Mouse (Mus musculus) lung, postnatal 4 days (tissue): ENCODE measurements at regions not wholly inside any gene's neighbourhood (a gene's known extent, or its start where the extent isn't known, plus 50 kb on each side); places are given as distances from the start of the nearest gene placed in this dataset.

ENCODE experiments used
- DNase-seq, 2 experiments: peaks; one replicate each; pipeline ENCODE4 v3.0.0; 2021

GRCm38 (mm10) chr11:32907520-32908233 lies 83.3 kb upstream of the Smim23 start:
- DNase-seq = no peak

- DNase-seq = no peak
These were observed 79.6 kb upstream of the Smim23 start for GRCm38 (mm10) chr11:32903970-32904369.

GRCm38 (mm10) chr11:32903389-32903788 lies 79.0 kb upstream of the Smim23 start:
- DNase-seq = no peak

DNA sequence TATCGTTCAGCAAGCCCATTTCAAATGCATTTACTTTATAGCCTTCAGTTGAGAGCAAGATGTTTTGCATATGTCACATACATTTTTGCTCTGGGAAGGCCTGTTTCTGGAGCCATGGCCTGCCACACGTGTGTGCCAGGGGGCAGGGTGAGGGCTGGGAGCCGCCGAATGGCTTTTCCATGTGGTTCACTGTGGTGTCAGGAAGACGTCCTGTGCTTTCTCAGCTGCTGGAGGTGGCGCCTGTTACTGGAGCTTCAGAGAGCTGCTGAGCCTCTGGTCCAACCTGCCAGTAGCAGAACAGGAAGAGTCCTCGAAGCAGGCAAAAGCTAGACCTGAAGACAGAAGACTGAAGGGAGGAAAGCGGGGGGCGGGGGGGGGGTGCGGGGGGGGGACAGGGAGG lies 78.5 kb upstream of the Smim23 start:
- no peak for DNase-seq

- DNase-seq = no peak
These were observed 76.0 kb upstream of the Smim23 start for GRCm38 (mm10) chr11:32900437-32900836.

DNA sequence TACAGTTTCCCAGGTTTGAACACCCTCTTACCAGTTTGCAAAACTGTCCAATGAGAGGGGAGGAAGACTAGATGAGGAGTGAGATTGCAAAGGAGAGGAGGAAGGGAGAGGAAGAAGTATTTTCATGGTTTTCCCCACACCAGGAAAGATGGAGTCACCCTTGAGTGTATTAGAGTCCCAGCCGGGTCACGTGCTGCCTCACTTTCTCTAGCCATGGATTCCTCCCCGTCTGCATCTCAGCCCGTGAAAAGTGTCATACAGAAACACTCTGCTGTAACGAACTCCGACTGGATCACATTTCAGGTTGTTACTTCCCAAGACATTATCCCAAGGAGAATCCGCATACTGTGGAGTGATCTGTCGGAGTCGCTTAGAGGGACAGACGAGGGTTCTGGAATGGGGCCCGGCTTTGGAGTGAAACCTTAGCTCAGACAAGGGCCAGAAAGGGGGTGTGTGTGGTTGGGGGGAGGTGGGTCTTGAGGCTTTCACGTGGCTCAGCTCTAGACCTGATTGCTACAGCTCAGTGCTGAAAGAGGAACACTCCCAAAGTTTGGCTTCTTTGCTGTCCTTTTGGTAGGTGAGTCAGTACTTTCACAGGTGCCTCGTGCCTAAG lies 75.3 kb upstream of the Smim23 start:
- DNase-seq = no peak

- no peak for DNase-seq
These were observed 71.0 kb upstream of the Smim23 start for GRCm38 (mm10) chr11:32895400-32895799.

DNA sequence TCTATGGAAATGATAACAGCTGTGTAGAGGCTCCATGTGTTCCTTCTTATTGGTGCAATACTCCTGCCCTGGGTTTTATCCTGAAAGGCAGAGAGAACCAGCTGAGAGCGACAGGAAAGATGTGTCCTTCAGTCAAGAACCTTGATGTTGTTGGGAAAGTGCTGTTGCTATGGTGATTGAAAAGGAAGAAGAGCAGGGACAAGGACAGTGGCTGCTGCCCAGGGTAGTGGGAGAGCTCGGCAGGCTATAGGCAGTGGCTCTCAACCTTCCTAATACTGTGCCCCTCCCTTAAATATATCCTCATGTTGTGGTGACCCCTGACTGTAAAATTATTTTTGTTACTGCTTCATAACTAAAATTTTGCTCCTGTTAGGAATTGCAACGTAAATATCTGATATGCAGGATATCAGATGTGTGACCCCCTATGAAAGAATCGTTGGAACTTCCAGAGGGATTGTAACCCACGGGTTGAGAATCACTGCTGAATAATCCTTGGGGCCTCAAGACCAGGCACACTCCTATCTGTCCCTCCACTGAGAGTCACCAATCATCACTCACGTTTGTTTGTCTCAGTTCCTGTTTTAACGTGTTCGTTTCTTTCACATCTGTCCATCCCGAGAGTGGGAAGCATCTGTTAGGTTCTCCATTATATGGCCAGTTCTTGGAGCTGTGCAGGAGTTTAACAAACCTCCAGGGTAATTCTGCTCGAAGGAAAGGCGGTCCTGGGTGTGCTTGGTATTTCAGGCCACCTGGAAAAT lies 68.9 kb upstream of the Smim23 start:
- no peak for DNase-seq

GRCm38 (mm10) chr11:32892496-32892895 lies 68.1 kb upstream of the Smim23 start:
- no peak for DNase-seq

DNA sequence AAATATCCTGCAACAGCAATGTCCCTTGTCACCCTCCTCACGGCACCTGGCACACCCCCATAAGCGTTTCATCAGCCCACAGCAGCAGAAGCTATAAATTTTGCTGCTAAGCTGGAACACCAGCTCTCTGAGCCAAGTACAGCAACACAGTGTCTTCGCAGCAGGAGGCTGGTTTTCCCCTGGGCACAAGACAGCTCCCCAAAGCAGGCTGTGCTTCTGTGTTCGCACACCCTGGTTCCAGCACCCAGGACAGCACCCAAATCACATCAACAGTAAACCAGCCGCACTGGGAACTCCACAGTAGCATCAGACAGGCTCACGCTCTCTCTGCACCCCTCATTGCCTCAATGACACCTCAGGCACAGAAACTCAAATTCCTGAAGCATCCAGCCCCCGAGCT lies 64.8 kb upstream of the Smim23 start:
- DNase-seq = peak in 1 of 2 experiments; percentile 18

DNA sequence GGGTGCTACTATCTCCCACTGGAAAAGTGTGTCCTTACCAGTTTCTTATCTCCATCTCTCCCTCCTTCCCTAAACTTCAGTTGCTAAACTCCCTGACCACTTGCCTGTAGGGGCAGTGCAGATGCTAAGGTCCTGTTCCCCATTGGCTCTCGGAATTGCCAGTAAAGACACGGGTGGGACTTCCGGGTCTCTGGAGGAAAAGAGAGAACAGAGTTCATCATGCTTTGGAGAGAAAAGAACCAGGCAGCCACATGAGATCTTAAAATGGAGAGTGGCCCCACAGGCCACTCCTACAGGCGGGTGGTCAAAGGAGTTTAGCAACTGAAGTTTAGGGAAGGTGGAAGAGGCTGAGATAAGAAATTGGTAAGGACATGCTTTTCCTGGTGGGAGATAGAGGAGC lies 60.3 kb upstream of the Smim23 start:
- no peak for DNase-seq

- no peak for DNase-seq
These were observed 58.9 kb upstream of the Smim23 start for GRCm38 (mm10) chr11:32883062-32883852.

- DNase-seq = no peak
These were observed 54.6 kb upstream of the Smim23 start for GRCm38 (mm10) chr11:32878967-32879366.
